Mouse (Mus musculus): ENCODE measurements around the gene Fads6. TPM values are rescaled to one million over a fixed set of nuclear protein-coding genes. Genes with fewer than 3 reads are reported as not detected.

Gene Fads6
- total and polyA plus RNA-seq, 3 experiments: 3.3 to 6.6 TPM; not detected in 1

- Histone ChIP-seq H3K4me3 (ENCODE audit: control insufficient read depth in 1 of 2, insufficient read depth in 1 of 2, low read depth in 2 of 2, low read length in 2 of 2) (no peak overlapping the region), H3K4me1 (ENCODE audit: control insufficient read depth in 1 of 2, insufficient read depth in 2 of 2, low read length in 2 of 2) (no peaks in the 10 kb centered on the region), H3K36me3 (ENCODE audit: control insufficient read depth in 1 of 2, insufficient read depth in 2 of 2, low read length in 2 of 2) (no peaks in the 10 kb centered on the region), H3K79me2 (ENCODE audit: control insufficient read depth, insufficient read depth, low read length, poor library complexity) (no peaks in the 10 kb centered on the region), H3K27ac (ENCODE audit: control insufficient read depth, low read depth, low read length) (no peak overlapping the region), H3K27me3 (ENCODE audit: control insufficient read depth in 1 of 2, insufficient read depth in 2 of 2, low read length in 2 of 2) (no peaks in the 10 kb centered on the region), H3K9ac (ENCODE audit: control insufficient read depth, low read depth, low read length, poor library complexity, severe bottlenecking) (no peak overlapping the region), H3K9me3 (replicated peaks; ENCODE audit: insufficient read depth, low read length) (no peaks in the 10 kb centered on the region)
- TF ChIP-seq ETS1 (IDR thresholded peaks at IDR 0.05; ENCODE audit: low read depth, low read length): no peak
- no peak for TF ChIP-seq POLR2AphosphoS2 (IDR thresholded peaks at IDR 0.05; ENCODE audit: low read length)
- no peak for TF ChIP-seq ZMIZ1 (IDR thresholded peaks at IDR 0.05; ENCODE audit: low read depth, low read length)
- TF ChIP-seq RCOR1 (IDR thresholded peaks at IDR 0.05; ENCODE audit: low read depth, low read length): no peak
- TF ChIP-seq TCF12 (IDR thresholded peaks at IDR 0.05; ENCODE audit: low read depth, low read length): no peak
- no peak for TF ChIP-seq HCFC1 (IDR thresholded peaks at IDR 0.05; ENCODE audit: low read depth, low read length)
- DNase-seq (ENCODE audit: low read depth, low spot score): no peak
Measured at GRCm38 (mm10) chr11:115291503-115291902, 6.0 kb downstream of the Fads6 start.

GRCm38 (mm10) chr11:115290919-115291318 lies 6.5 kb downstream of the Fads6 start:
- Histone ChIP-seq H3K27ac (ENCODE audit: control insufficient read depth, low read depth, low read length) (no peak overlapping the region), H3K27me3 (ENCODE audit: control insufficient read depth in 1 of 2, insufficient read depth in 2 of 2, low read length in 2 of 2) (no peaks in the 10 kb centered on the region), H3K9me3 (replicated peaks; ENCODE audit: insufficient read depth, low read length) (no peaks in the 10 kb centered on the region), H3K79me2 (ENCODE audit: control insufficient read depth, insufficient read depth, low read length, poor library complexity) (no peaks in the 10 kb centered on the region), H3K36me3 (ENCODE audit: control insufficient read depth in 1 of 2, insufficient read depth in 2 of 2, low read length in 2 of 2) (no peaks in the 10 kb centered on the region), H3K9ac (ENCODE audit: control insufficient read depth, low read depth, low read length, poor library complexity, severe bottlenecking) (no peak overlapping the region), H3K4me3 (ENCODE audit: control insufficient read depth in 1 of 2, insufficient read depth in 1 of 2, low read depth in 2 of 2, low read length in 2 of 2) (no peak overlapping the region), H3K4me1 (ENCODE audit: control insufficient read depth in 1 of 2, insufficient read depth in 2 of 2, low read length in 2 of 2) (no peaks in the 10 kb centered on the region)
- TF ChIP-seq MAFK (IDR thresholded peaks at IDR 0.05; ENCODE audit: borderline replicate concordance, low read depth, low read length) (no peak), MXI1 (IDR thresholded peaks at IDR 0.05; ENCODE audit: low read depth, low read length) (no peak), MAZ (IDR thresholded peaks at IDR 0.05; ENCODE audit: low read depth, low read length) (no peak), GABPA (IDR thresholded peaks at IDR 0.05; ENCODE audit: low read depth, low read length) (no peak), MYB (IDR thresholded peaks at IDR 0.05; ENCODE audit: low read depth, low read length) (no peak), TBP (IDR thresholded peaks at IDR 0.05; ENCODE audit: low read depth, low read length) (no peak)
- DNase-seq (ENCODE audit: low read depth, low spot score): no peak

- Histone ChIP-seq H3K79me2 (ENCODE audit: control insufficient read depth, insufficient read depth, low read length, poor library complexity) (no peaks in the 10 kb centered on the region), H3K9me3 (replicated peaks; ENCODE audit: insufficient read depth, low read length) (no peaks in the 10 kb centered on the region), H3K4me3 (ENCODE audit: control insufficient read depth in 1 of 2, insufficient read depth in 1 of 2, low read depth in 2 of 2, low read length in 2 of 2) (no peak overlapping the region), H3K27ac (ENCODE audit: control insufficient read depth, low read depth, low read length) (no peak overlapping the region), H3K36me3 (ENCODE audit: control insufficient read depth in 1 of 2, insufficient read depth in 2 of 2, low read length in 2 of 2) (no peaks in the 10 kb centered on the region), H3K9ac (ENCODE audit: control insufficient read depth, low read depth, low read length, poor library complexity, severe bottlenecking) (no peak overlapping the region), H3K27me3 (ENCODE audit: control insufficient read depth in 1 of 2, insufficient read depth in 2 of 2, low read length in 2 of 2) (no peaks in the 10 kb centered on the region), H3K4me1 (ENCODE audit: control insufficient read depth in 1 of 2, insufficient read depth in 2 of 2, low read length in 2 of 2) (no peaks in the 10 kb centered on the region)
- no peak for TF ChIP-seq KAT2A (conservative IDR thresholded peaks at IDR 0.05; ENCODE audit: low read depth, low read length)
- no peak for TF ChIP-seq ELF1 (IDR thresholded peaks at IDR 0.05; ENCODE audit: low read depth, low read length)
- no peak for TF ChIP-seq CTCF (IDR thresholded peaks at IDR 0.05 in 2 of 3, conservative IDR thresholded peaks at IDR 0.05 in 1 of 3; ENCODE audit: control insufficient read depth in 1 of 3, insufficient read depth in 1 of 3, low read depth in 2 of 3, low read length in 3 of 3, poor library complexity in 1 of 3, severe bottlenecking in 1 of 3)
- no peak for TF ChIP-seq ZC3H11A (IDR thresholded peaks at IDR 0.05; ENCODE audit: low read depth, low read length)
- TF ChIP-seq GATA1 (IDR thresholded peaks at IDR 0.05; ENCODE audit: low read depth, low read length): no peak
- no peak for TF ChIP-seq ZMIZ1 (IDR thresholded peaks at IDR 0.05; ENCODE audit: low read depth, low read length)
- no peak for TF ChIP-seq MEF2A (IDR thresholded peaks at IDR 0.05; ENCODE audit: extremely low read depth, insufficient replicate concordance, low read depth, low read length, poor library complexity, severe bottlenecking)
- TF ChIP-seq EP300 (IDR thresholded peaks at IDR 0.05; ENCODE audit: low read depth in 1 of 2, low read length in 2 of 2): no peak
- TF ChIP-seq TCF12 (IDR thresholded peaks at IDR 0.05; ENCODE audit: low read depth, low read length): no peak
- TF ChIP-seq UBTF (IDR thresholded peaks at IDR 0.05; ENCODE audit: borderline replicate concordance, insufficient read depth, low read depth, low read length): no peak
- no peak for TF ChIP-seq NRF1 (IDR thresholded peaks at IDR 0.05; ENCODE audit: insufficient read depth, low read depth, low read length, poor library complexity, severe bottlenecking)
- no peak for TF ChIP-seq USF2 (IDR thresholded peaks at IDR 0.05; ENCODE audit: borderline replicate concordance in 1 of 2, insufficient read depth in 1 of 2, low read depth in 1 of 2, low read length in 2 of 2)
- no peak for DNase-seq (ENCODE audit: low read depth, low spot score)
Measured at GRCm38 (mm10) chr11:115290314-115290713, 7.1 kb downstream of the Fads6 start.
